Mouse (Mus musculus) adrenal gland, adult 18-20 months (tissue): Measurements from ENCODE around the gene Cacna2d2. TPM values are rescaled to one million over a fixed set of nuclear protein-coding genes. Genes with fewer than 3 reads are reported as not detected.

ENCODE experiments used
- DNase-seq, 2 experiments: peaks; one replicate each; pipeline ENCODE4 v3.0.0; 2021 to 2022; ENCODE audit warnings: low spot score in 2 of 2
- total RNA-seq, 2 experiments: library from RNA; stranded (reverse); gene quantifications; 1 replicate in 1 of 2; 2 replicates in 1 of 2; pipeline ENCODE4 v1.2.3; 2021

Gene Cacna2d2
- total RNA-seq, 2 experiments from 2014 or later: 5.8 to 6.9 TPM

DNA sequence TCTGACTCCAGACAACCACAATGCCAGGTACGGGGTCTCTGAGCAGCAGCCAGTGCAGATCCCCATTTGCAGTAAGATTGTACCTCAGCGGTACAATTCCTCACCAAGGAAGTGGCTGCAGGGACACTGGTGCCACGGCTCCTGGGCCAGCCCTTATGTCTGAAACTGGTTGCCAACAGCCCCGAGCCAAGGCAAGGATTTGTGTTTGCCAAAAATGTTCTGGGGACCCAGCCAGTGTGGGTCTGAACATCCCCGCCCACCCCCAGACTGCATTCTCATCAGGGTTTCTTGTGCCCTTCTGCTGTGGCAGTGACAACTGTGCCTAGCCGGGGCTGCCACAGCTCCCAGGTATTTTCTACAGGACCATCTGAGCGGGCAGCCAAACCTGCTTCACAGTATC lies 138.8 kb downstream of the Cacna2d2 start:
- no peak for DNase-seq

DNA sequence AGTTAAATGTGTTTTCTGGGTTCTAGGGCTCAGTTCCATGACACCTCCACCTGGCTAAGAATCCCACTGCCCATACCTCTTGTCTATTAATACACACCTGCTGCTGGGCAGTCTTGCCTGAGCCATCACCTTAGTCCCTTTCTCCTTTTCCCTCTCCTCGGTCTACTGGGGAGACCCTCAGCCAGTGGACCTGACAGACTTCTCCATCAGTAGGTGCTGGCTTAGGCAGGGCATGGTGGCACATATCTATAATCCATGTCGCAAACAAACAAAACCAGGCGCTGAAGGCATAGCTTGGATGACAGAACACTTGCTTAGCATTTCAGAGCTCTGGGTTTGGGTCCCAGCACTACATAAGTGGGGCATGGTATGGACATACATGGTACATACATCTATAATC lies 139.3 kb downstream of the Cacna2d2 start:
- DNase-seq: no peak

DNA sequence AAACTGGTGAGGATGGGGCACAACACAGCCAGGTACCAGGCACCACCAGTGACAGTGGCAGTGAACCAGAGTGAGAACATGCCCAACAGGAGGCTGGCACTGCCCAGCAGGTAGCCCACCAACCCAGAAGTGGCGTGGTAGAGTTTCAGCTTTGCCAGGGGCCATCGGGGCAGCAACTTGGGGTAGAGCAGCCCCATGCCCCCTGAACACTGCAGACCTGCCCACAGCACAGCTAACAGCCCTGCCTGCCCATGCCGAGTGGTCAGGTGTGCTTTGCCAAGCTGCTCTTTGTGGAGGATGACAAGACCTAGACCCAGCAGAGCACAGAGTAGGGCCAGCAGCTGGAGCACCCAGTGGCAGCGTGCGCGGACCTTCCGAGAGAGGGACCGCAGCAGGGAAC lies 140.5 kb downstream of the Cacna2d2 start:
- no peak for DNase-seq

DNA sequence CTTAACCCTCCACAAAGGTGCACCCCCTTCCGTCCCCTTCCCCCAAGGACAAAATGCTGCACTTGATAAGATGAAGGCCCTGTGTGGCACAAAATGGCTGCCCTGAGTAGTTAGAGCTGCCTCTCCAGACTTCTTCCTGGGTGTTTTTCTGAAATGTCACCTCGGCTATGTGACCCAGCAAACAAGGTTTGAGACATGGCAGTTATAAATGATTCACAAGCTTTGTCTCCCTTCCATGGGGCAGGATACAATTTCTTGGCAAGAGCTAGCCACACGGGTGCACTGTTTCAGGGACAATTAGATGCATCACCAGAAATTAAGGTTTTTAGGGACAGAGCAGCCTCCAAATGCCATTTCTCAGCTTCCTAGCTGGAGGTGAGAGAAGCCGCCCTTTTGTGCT lies 141.0 kb downstream of the Cacna2d2 start:
- DNase-seq: no peak

DNA sequence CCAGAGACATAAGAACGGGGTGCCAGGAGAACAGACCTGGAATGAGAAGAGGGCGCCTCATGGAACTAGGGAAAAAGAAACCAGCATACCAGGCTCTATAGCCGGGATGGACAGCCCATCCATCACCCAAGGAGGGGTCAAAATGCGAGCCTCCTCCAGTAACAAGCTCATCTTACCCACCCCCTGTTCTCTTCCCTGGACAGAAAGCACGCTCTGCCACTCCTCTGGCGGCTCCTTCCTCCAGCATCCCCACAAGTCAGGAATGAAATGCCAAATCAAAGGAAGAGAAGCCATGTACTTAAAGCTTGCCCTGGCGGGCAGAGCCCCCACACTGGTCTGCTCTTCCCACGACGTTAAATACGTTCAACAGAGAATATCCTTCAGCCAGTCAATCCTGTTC lies 141.6 kb downstream of the Cacna2d2 start:
- DNase-seq: no peak

DNA sequence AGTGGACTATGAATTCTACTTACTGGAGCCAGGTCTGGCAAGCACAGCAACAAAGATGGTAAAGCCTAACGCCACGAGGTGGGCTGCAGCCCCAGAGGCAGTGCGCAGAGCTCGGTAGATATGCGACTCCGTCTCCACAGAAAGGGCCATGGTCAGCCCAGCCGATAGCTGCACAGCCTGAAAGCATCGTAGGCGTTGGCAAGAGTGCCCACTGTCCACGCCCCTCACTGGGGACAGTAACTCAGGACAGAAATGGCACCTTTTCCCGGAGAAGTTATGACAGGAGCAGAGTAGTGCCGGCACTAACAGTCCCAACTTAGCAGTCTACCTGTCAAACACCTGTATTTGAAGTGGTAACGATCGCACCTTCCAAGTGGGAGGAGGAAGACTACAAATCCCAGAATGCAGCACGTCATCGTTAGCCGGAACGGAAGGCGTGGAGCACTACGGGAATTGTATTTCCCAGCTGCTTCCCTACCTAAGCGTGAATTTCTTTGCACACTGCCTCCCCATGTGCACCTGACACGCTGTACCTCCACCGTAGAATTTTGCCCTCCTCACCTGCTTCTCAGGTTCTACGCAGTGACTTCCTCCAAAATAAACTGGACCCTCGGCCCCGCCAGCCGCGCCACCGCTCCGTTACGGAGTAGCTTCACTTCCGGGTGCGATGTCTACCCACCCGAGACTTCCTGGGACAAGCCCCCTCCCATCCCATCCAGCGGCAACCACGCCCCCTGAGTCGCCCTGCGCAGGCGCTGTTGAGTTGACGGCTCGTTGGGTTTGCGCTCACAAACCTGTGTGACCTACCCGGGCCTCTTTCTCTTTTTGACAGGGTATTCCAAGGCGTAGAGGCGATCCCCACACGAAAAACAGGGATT lies 142.3 kb downstream of the Cacna2d2 start, which contains the start of the genes Cyb561d2 and Nprl2:
Gene Cyb561d2, minus strand, starts transcription at position 720 of the 878 bp plus-strand sequence.
Gene Nprl2, plus strand, starts transcription at position 753 of the 878 bp plus-strand sequence.
- DNase-seq: peak; percentile 93

DNA sequence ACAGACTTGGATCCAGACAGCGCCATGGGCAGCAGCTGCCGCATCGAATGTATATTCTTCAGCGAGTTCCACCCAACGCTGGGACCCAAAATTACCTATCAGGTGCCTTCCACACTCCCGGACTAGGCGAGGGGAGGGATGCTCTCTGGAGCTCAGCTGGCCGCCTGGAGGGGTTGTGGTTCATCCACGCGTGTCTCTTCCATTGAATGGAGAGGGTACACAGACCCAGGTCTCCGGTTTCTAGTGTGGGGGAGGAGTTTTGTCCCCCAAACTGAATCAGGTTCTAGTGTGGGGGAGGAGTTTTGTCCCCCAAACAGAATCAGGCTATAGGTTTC lies 142.9 kb downstream of the Cacna2d2 start:
- DNase-seq: no peak

DNA sequence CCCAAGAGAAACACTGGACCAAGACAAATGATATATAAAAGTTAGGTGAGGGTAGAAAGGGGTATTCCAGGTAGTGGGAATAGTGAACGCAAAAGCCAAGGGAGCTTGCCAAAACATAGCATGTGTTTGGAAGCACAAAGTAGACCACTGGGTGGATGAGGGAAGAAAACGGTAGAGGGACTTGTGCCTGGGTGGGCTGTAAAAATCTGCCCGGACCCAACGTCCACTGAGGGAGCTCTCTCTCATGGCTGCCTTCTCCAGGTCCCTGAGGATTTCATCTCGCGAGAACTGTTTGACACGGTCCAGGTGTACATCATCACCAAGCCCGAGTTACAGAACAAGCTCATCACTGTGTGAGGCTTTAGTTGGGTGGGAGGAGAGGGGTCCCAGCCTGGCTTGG lies 143.3 kb downstream of the Cacna2d2 start:
- no peak for DNase-seq

DNA sequence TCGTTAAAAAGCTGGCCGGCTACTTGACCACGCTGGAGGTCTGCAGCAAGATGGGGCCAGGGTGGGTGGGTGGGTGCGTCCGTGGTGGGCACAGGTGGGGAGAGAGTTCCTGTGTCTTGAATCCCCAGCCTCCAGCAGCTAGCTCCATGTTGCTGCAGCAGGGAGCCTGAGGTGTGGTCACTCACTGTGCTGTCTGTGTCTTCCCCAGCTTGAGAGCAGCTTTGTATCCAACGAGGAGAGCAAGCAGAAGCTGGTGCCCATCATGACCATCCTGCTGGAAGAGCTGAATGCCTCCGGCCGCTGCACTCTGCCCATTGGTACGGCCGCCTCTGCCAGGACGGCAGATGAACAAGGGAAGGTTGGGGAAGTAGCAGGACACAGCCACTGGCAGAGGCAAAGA lies 143.9 kb downstream of the Cacna2d2 start:
- DNase-seq: no peak

DNA sequence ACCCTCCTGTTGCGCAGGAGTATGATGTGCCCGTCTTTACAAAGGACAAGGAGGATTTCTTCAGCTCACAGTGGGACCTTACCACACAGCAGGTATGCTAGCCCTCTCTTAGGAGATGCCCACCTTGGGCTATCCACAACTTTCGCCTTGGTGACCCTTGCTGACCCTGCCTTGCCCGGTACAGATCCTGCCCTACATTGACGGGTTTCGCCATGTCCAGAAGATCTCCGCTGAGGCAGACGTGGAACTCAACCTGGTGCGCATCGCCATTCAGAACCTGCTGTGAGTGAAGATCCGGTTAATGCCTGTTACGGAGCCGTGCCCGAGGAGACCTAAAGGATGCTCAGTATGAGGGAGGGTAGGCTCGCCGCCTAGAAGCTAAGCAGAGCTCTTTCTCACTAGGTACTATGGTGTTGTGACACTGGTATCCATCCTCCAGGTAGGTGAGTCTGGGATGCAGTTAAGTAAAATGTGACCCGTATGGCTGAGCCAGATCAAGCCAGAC lies 144.8 kb downstream of the Cacna2d2 start:
- no peak for DNase-seq

DNA sequence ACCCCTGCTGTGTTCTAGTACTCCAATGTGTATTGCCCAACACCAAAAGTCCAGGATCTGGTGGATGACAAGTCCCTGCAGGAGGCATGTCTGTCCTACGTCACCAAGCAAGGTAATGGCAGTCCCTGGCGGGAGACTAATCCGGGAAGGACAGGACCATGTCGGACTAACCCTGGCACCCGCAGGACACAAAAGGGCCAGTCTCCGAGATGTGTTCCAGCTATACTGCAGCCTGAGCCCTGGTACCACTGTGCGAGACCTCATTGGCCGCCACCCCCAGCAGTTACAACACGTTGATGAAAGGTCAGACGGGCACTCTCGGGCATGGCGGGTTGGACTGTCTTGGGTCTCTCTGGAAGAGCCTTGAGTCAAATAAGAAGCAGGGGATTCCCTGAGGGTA lies 145.3 kb downstream of the Cacna2d2 start:
- no peak for DNase-seq

DNA sequence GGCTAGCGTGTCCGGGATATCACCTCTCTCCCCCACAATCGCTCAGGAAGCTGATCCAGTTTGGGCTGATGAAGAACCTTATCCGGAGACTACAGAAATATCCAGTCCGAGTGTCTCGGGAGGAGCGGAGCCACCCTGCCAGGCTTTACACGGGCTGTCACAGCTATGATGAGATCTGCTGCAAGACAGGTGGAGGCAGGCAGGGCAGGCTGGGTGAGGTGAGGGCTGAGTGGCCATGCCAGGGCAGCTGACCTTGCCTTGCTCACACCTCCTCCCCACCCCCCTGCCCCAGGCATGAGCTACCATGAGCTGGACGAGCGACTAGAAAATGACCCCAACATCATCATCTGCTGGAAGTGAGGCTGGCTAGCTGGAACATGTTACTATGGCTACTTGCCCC lies 145.8 kb downstream of the Cacna2d2 start:
- no peak for DNase-seq

DNA sequence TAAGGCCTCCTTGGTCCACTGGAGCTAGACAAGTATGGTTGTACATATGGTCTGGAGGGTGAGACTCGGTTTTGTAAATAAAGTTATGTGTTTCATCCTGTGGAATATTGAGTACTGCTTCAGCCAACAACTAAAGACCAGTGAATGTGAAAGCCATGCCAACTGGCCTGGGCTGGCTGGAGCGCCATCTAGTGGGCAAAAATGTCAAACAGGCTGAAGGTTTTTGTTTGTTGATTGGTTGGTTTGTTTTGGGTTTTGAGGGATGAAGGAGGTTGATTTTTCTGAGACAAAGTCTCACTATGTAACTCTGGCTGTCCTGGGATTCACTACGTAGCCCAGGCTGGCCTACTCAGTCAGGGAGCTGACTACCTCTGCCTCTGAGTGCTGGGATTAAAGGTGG lies 146.2 kb downstream of the Cacna2d2 start:
- DNase-seq: peak; percentile 77 to 79

DNA sequence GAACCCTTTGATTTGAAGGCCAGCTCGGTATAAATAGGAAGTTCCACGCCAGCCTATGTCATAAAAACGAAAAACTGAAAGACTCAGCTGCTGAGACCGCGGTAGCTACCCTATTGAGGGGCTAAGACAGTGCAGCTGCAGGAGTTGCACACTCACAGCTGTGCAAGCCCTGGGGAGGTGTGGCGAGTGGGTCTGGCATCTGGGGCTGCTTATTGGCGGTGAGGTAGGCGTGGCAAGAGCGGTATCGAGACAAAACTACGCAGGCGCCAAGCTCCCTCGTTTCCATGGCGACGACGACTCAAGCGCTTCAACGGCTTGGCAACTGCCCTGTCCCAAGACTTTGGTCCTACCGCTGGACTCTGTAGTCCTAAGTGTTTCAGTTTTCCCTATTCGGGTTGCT lies 147.6 kb downstream of the Cacna2d2 start, which contains the start of gene Zmynd10:
Gene Zmynd10, plus strand, starts transcription at position 273 of the 400 bp plus-strand sequence.
- DNase-seq: peak; percentile 78 to 84

DNA sequence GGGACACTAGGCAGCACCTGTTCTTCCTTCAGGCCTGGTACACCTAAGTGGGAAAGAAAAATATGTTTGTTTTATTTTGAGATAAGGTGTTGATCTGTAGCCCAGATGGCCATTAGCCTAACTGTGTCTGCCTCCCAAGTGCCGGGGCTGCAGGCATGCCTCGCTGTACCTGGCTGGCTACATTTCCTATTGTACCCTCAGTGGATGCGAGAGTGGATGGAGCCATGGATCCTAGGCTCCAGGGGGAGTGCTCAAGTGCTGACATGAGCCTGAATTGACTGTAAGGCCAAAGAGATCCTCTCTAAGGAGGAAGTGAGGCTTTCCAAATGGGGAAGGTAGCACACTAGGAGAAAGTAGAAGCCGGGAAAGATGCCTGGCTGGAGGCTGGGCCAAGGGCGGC lies 148.5 kb downstream of the Cacna2d2 start:
- no peak for DNase-seq

DNA sequence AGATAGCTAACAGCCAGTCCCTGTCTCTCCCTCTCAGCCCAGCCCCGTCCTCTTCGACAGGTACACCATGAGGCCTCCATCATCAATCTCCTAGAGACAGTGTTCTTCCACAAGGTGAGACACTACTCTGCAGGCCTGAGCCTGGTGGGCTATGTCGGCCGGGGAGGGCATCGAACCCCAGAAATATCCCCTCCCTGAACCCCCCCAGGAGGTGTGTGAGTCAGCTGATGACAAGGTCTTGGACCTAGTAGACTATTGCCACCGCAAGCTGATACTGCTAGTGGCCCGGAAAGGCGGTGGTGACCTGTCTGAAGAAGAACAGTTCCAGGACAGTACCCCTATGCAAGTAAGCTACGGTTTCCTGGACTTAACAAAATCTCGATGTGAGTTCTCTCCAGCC lies 149.4 kb downstream of the Cacna2d2 start:
- DNase-seq: no peak

DNA sequence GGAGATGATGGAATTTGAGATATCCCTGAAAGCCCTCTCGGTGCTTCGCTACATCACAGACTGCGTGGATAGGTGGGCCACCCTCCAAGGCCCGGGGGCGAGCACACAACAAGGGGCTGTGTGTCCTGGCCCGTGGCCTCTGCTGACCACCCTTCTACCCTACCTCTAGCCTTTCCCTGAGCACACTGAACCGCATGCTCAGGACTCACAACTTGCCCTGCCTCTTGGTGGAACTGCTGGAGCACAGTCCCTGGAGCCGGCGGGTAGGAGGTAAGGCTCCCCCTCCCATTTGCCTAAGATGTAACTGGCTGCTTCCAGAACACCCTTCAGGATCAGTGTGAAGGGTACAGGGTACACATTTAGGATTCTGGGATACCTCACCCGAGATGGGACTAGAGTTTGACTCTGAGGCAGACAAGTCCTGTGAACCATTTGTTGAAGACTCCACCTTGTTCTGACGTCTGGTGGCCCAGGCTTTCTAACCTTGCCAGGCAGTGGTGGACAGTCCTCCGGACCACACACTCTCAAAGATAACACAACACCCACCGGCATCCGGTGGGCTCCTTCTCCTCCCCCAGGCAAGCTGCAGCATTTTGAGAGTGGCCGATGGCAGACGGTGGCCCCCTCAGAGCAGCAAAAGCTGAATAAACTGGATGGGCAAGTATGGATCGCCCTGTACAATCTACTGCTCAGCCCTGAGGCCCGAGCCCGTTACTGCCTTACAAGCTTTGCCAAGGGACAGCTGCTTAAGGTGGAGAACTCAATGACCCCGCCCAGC lies 150.1 kb downstream of the Cacna2d2 start:
- no peak for DNase-seq

DNA sequence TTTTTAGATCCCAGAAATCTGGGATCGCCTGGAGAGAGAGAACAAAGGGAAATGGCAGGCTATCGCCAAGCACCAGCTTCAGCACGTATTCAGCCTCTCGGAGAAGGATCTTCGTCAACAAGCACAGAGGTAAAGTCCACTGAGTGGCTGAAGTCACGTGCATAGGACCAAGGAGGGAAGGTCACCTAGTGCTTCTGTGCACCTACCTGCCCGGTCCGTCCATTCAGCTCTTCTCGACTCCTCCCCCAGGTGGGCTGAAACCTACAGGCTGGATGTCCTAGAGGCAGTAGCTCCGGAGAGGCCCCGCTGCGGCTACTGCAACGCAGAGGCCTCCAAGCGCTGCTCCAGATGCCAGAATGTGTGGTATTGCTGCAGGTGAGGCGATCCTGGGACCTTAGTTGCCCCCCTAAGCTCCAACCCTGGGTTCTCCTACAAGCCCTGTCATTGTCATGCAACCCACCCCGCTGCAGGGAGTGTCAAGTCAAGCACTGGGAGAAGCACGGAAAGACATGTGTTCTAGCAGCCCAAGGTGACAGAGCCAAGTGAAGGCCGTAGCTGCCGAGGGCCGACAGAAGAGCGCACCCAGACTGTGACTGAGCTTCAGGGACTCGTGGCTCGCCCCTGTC lies 151.2 kb downstream of the Cacna2d2 start:
- DNase-seq: no peak

DNA sequence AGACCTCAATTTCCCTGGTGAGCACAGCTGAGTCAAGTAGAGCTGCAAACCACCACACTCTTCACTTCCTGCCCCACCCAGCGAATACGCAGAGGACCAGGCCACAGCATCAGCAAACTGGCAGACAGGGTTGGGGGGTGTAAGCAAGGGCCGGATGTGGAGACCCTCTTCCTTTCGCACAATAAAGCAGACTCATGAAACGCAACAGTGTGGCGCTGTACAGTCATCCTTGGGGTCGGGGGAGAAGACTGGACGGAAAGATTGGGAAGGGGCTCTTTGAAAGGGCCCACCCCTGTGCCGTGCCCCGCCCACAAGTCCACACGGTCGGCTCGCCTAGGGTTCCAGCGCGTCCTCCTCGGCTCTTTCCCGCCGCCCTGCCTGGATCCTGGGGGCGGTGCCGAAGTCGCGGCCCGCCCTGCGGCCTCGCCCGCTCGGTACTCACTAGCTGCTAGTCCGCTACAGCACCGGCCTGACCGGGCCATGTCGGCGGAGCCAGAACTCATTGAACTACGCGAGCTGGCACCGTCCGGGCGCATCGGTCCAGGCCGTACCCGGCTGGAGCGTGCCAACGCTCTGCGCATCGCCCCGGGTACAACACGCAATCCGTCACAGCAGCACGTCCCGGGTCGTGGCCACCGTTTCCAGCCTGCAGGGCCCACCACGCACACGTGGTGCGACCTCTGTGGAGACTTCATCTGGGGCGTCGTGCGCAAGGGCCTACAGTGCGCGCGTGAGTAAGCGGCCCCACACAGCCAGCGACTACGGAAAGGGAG lies 151.9 kb downstream of the Cacna2d2 start, which contains the start of gene Rassf1:
Gene Rassf1, plus strand, starts transcription at position 439 of the 773 bp plus-strand sequence.
- peak; percentile 64 to 72 for DNase-seq

DNA sequence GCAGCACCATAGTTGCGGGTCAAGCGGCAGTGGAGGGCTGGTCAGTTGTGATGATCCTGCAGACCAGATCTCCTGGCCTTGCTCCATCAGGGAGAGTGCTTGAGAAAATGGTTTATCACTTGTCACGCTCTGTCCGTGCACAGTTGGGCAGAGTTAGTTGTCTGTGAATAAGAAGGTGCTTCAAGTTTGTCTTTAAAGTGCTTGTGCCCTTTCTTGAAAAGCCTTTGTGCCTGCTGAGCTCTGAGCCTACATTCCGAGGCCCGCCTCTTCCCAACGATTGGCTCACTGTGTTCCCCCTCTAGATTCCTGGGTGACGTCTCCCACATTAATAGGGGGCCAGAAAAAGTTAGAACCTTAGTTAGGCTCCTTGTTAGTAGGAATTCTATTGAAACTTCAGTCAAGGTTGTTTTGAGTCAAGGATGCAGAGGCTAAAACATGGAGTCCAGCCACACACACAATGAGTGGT lies 152.5 kb downstream of the Cacna2d2 start:
- DNase-seq: no peak
